Mouse (Mus musculus): ENCODE measurements at regions not wholly inside any gene's neighbourhood (a gene's known extent, or its start where the extent isn't known, plus 50 kb on each side); places are given as distances from the start of the nearest gene placed in this dataset.

GRCm38 (mm10) chr15:36878960-36879359, 128.6 kb downstream of the Zfp706 start:
- TF ChIP-seq POLR2AphosphoS2 (IDR thresholded peaks at IDR 0.05; ENCODE audit: low read length) = no peak
- TF ChIP-seq CTCF (IDR thresholded peaks at IDR 0.05 in 2 of 3, conservative IDR thresholded peaks at IDR 0.05 in 1 of 3; ENCODE audit: control insufficient read depth in 1 of 3, insufficient read depth in 1 of 3, low read depth in 2 of 3, low read length in 3 of 3, poor library complexity in 1 of 3, severe bottlenecking in 1 of 3) = no peak
- TF ChIP-seq MXI1 (IDR thresholded peaks at IDR 0.05; ENCODE audit: low read depth, low read length) = no peak
- TF ChIP-seq POLR2A (IDR thresholded peaks at IDR 0.05; ENCODE audit: control insufficient read depth in 1 of 2, insufficient read depth in 1 of 2, low read depth in 1 of 2, low read length in 2 of 2, poor library complexity in 1 of 2) = no peak
- 0 out of 2 replicates have a peak, but pooled peaks have one; percentile 17 for TF ChIP-seq NELFE (IDR thresholded peaks at IDR 0.05; ENCODE audit: low read depth, low read length)
- TF ChIP-seq RAD21 (IDR thresholded peaks at IDR 0.05; ENCODE audit: low read depth, low read length) = no peak
- TF ChIP-seq USF1 (IDR thresholded peaks at IDR 0.05; ENCODE audit: low read depth, low read length) = no peak
- no peak for TF ChIP-seq MAZ (IDR thresholded peaks at IDR 0.05; ENCODE audit: low read depth, low read length)
- no peak for TF ChIP-seq USF2 (IDR thresholded peaks at IDR 0.05; ENCODE audit: borderline replicate concordance in 1 of 2, insufficient read depth in 1 of 2, low read depth in 1 of 2, low read length in 2 of 2)
- no peak for TF ChIP-seq MEF2A (IDR thresholded peaks at IDR 0.05; ENCODE audit: extremely low read depth, insufficient replicate concordance, low read depth, low read length, poor library complexity, severe bottlenecking)
- peak in 1 of 2 experiments; percentile 33; a peak in 2 of 4 replicates for TF ChIP-seq EP300 (IDR thresholded peaks at IDR 0.05; ENCODE audit: low read depth in 1 of 2, low read length in 2 of 2)

Data from MEL (cell line).